Mouse (Mus musculus) forebrain, embryonic 10.5 days (tissue): ENCODE data around the gene Rbm12. TPM values are rescaled to one million over a fixed set of nuclear protein-coding genes. Genes with fewer than 3 reads are reported as not detected.

Experiments used
- DNase-seq: peaks from one replicate; pipeline ENCODE4 v3.0.0-alpha.2; 2017; ENCODE audit warnings: low spot score; ENCODE audit errors: extremely low spot score
- H3K27ac ChIP-seq: fragments of 300-500 bp; sonication (generic); 2 replicates; pipeline ENCODE4 v1.5.1; 2016; ENCODE audit warnings: mild to moderate bottlenecking
- H3K27me3 ChIP-seq: fragments of 300-500 bp; sonication (generic); 2 replicates; pipeline ENCODE4 v1.6.1; 2016; ENCODE audit warnings: mild to moderate bottlenecking; ENCODE audit not compliant: poor library complexity, severe bottlenecking
- H3K36me3 ChIP-seq: fragments of 300-500 bp; sonication (generic); replicated peaks from 2 replicates; pipeline ENCODE4 v1.6.1; 2016; ENCODE audit warnings: mild to moderate bottlenecking, moderate library complexity
- H3K4me1 ChIP-seq: fragments of 300-500 bp; sonication (generic); 2 replicates; pipeline ENCODE4 v1.6.1; 2016
- H3K4me3 ChIP-seq: fragments of 300-500 bp; sonication (generic); 2 replicates; pipeline ENCODE4 v1.5.1; 2016; ENCODE audit warnings: mild to moderate bottlenecking, moderate library complexity
- H3K9me3 ChIP-seq: fragments of 300-500 bp; sonication (generic); 2 replicates; pipeline ENCODE4 v1.6.1; 2016; ENCODE audit warnings: mild to moderate bottlenecking, moderate library complexity
- WGBS: fragments of 180-500 bp; shearing (Covaris S2); methylation state at CpG from one replicate; pipeline ENCODE4 v1.1.7; 2016; 5-methylcytosine and 5-hydroxymethylcytosine counted together
- polyA plus RNA-seq: library from polyadenylated mRNA; unstranded; fragments of >200 nt; fragmentation: Nextera tagmentation; extraction: Ambion mirVana; gene quantifications from 2 replicates; pipeline ENCODE4 v1.2.1, GENCODE M21; 2016

The Rbm12 gene
- polyA plus RNA-seq, 1 experiment from 2014 or later: 47.5 TPM

GRCm38 (mm10) chr2:156073725-156074124, 38.1 kb downstream of the Rbm12 start:
- WGBS: 96% methylated on average over 15 of the region's 15 CpGs
- no peak for DNase-seq
- Histone ChIP-seq H3K36me3 (peaks cover 100% of the 10 kb centered on the region), H3K27ac (no peak overlapping the region), H3K27me3 (no peaks in the 10 kb centered on the region), H3K4me1 (no peaks in the 10 kb centered on the region), H3K9me3 (no peaks in the 10 kb centered on the region), H3K4me3 (no peak overlapping the region)

GRCm38 (mm10) chr2:156071236-156071635, 40.5 kb downstream of the Rbm12 start:
- Histone ChIP-seq H3K27ac (no peak overlapping the region), H3K9me3 (no peaks in the 10 kb centered on the region), H3K27me3 (no peaks in the 10 kb centered on the region), H3K4me3 (no peak overlapping the region), H3K4me1 (peaks cover 8% of the 10 kb centered on the region), H3K36me3 (peaks cover 92% of the 10 kb centered on the region)
- DNase-seq: no peak
- WGBS: 95% methylated on average over 10 of the region's 10 CpGs

- Histone ChIP-seq H3K9me3 (no peaks in the 10 kb centered on the region), H3K4me1 (peaks cover 23% of the 10 kb centered on the region), H3K27ac (no peak overlapping the region), H3K27me3 (no peaks in the 10 kb centered on the region), H3K36me3 (peaks cover 59% of the 10 kb centered on the region), H3K4me3 (no peak overlapping the region)
- WGBS: 95% methylated on average over 10 of the region's 10 CpGs
- DNase-seq: no peak
These were observed 43.9 kb downstream of the Rbm12 start for GRCm38 (mm10) chr2:156067916-156068315.

- H3K36me3 ChIP-seq: peaks cover 41% of the 10 kb centered on the region
- no peak for DNase-seq
- peaks cover 23% of the 10 kb centered on the region for H3K4me1 ChIP-seq
- WGBS: 36% methylated on average over 10 of the region's 10 CpGs
- peak overlapping the region; percentile 94 for H3K27ac ChIP-seq
- no peaks in the 10 kb centered on the region for H3K9me3 ChIP-seq
- no peaks in the 10 kb centered on the region for H3K27me3 ChIP-seq
- H3K4me3 ChIP-seq: peak overlapping the region; percentile 85
These were observed 45.7 kb downstream of the Rbm12 start for GRCm38 (mm10) chr2:156066126-156066525.

GRCm38 (mm10) chr2:156065099-156066041, 46.4 kb downstream of the Rbm12 start, which contains the start of gene Spag4:
TSS of gene Spag4 (plus strand) at chr2:156065175.
- Histone ChIP-seq H3K4me3 (peak within 1 kb of the TSS; percentile 85), H3K27me3 (no peaks in the 10 kb centered on the region), H3K27ac (peak within 1 kb of the TSS; percentile 94), H3K9me3 (no peaks in the 10 kb centered on the region), H3K4me1 (peaks cover 23% of the 10 kb centered on the region), H3K36me3 (peaks cover 33% of the 10 kb centered on the region)
- WGBS: under 1% methylated on average over 81 of the region's 81 CpGs
- DNase-seq: peak; percentile 83

GRCm38 (mm10) chr2:156052816-156053215, 59.0 kb downstream of the Rbm12 start, which contains the start of gene Fer1l4:
TSS of gene Fer1l4 (minus strand) at chr2:156052947.
- Histone ChIP-seq H3K27me3 (peaks cover 17% of the 10 kb centered on the region), H3K36me3 (no peaks in the 10 kb centered on the region), H3K4me3 (no peak within 1 kb of the TSS), H3K27ac (no peak within 1 kb of the TSS), H3K9me3 (no peaks in the 10 kb centered on the region), H3K4me1 (peaks cover 10% of the 10 kb centered on the region)
- 87% methylated on average over 9 of the region's 9 CpGs for WGBS
- DNase-seq: no peak

GRCm38 (mm10) chr2:156047929-156048328, 63.8 kb downstream of the Rbm12 start:
- DNase-seq: no peak
- H3K36me3 ChIP-seq: no peaks in the 10 kb centered on the region
- H3K27ac ChIP-seq: no peak overlapping the region
- 8% methylated on average over 19 of the region's 19 CpGs for WGBS
- peak overlapping the region; percentile 18; the same call in 1 of the 2 replicates for H3K4me3 ChIP-seq
- H3K9me3 ChIP-seq: no peaks in the 10 kb centered on the region
- peaks cover 29% of the 10 kb centered on the region for H3K27me3 ChIP-seq
- peaks cover 10% of the 10 kb centered on the region for H3K4me1 ChIP-seq

- no peak for DNase-seq
- H3K4me1 ChIP-seq: peaks cover 3% of the 10 kb centered on the region
- WGBS: 82% methylated on average over 8 of the region's 8 CpGs
- H3K27ac ChIP-seq: no peak overlapping the region
- no peaks in the 10 kb centered on the region for H3K36me3 ChIP-seq
- no peak overlapping the region for H3K4me3 ChIP-seq
- peaks cover 13% of the 10 kb centered on the region for H3K27me3 ChIP-seq
- no peaks in the 10 kb centered on the region for H3K9me3 ChIP-seq
These were observed 68.9 kb downstream of the Rbm12 start for GRCm38 (mm10) chr2:156042903-156043302.

Other genes starting within 250 kb of the Rbm12 start
- 78.4 and 82.2 TPM in 2 replicates for gene Uqcc1, start 181.7 kb downstream of the Rbm12 start, polyA plus RNA-seq
- not detected in 2 replicates for gene Gm15557, start 171.2 kb downstream of the Rbm12 start, polyA plus RNA-seq
- 0.27 and 0.88 TPM in 2 replicates for gene Gdf5, start 166.6 kb downstream of the Rbm12 start, polyA plus RNA-seq
- 28.8 and 28.9 TPM in 2 replicates for gene Cep250, start 155.5 kb downstream of the Rbm12 start, polyA plus RNA-seq
- gene 6430550D23Rik, start 104.0 kb downstream of the Rbm12 start, polyA plus RNA-seq: 1.4 and 2.1 TPM in 2 replicates
- gene Ergic3, start 103.9 kb downstream of the Rbm12 start, polyA plus RNA-seq: 194 and 199 TPM in 2 replicates
- not detected in 2 replicates for gene Fer1l4, start 59.0 kb downstream of the Rbm12 start, polyA plus RNA-seq
- gene Spag4, start 46.8 kb downstream of the Rbm12 start, polyA plus RNA-seq: 4.1 TPM in 2 replicates
- 63.3 and 73.3 TPM in 2 replicates for gene Cpne1, start within 50 bp of the Rbm12 start, polyA plus RNA-seq
- gene Gm28036, start 15.1 kb upstream of the Rbm12 start, polyA plus RNA-seq: 20.7 TPM in 2 replicates
- 379 and 398 TPM in 2 replicates for gene Romo1, start 32.1 kb upstream of the Rbm12 start, polyA plus RNA-seq
- gene Nfs1, start 32.2 kb upstream of the Rbm12 start, polyA plus RNA-seq: 41.7 and 45.2 TPM in 2 replicates
- gene Rbm39, start 68.3 kb upstream of the Rbm12 start, polyA plus RNA-seq: 542 and 576 TPM in 2 replicates
- gene Phf20, start 84.5 kb upstream of the Rbm12 start, polyA plus RNA-seq: 71.6 and 77.4 TPM in 2 replicates
- gene Cnbd2, start 200.3 kb upstream of the Rbm12 start, polyA plus RNA-seq: 2.5 and 2.6 TPM in 2 replicates
- 49.0 and 52.1 TPM in 2 replicates for gene Scand1, start 200.7 kb upstream of the Rbm12 start, polyA plus RNA-seq